Mouse (Mus musculus) testis, adult 2 months (tissue): ENCODE results near the gene Mcrip1. TPM values are rescaled to one million over a fixed set of nuclear protein-coding genes. Genes with fewer than 3 reads are reported as not detected.
"Not testable (repeated sequence)": the region's sequence is repeated elsewhere in the genome, so short reads cannot be mapped to it uniquely, and the experiment has no call there.

ENCODE experiments used
- H3K27ac ChIP-seq: fragments of 200-500 bp; 2 replicates; pipeline ENCODE4 v1.5.1; 2012; ENCODE audit warnings: low read depth, low read length; ENCODE audit not compliant: control insufficient read depth, insufficient read depth
- H3K27me3 ChIP-seq: fragments of 200-500 bp; 2 replicates; pipeline ENCODE4 v1.6.1; 2012; ENCODE audit warnings: mild to moderate bottlenecking, low read length, moderate library complexity; ENCODE audit not compliant: control insufficient read depth, insufficient read depth
- H3K36me3 ChIP-seq: fragments of 200-500 bp; 2 replicates; pipeline ENCODE4 v1.6.1; 2012; ENCODE audit warnings: mild to moderate bottlenecking, low read length; ENCODE audit not compliant: control insufficient read depth, insufficient read depth
- H3K4me1 ChIP-seq: fragments of 200-500 bp; 2 replicates; pipeline ENCODE4 v1.6.1; 2012; ENCODE audit warnings: low read length; ENCODE audit not compliant: control insufficient read depth, insufficient read depth
- H3K4me3 ChIP-seq: fragments of 200-500 bp; 2 replicates; pipeline ENCODE4 v1.5.1; 2012; ENCODE audit warnings: low read depth, mild to moderate bottlenecking, low read length, moderate library complexity, mixed read lengths; ENCODE audit not compliant: control insufficient read depth
- CTCF ChIP-seq: fragments of 200-500 bp; IDR thresholded peaks from 2 replicates; pipeline ENCODE4 v1.5.1; 2012; ENCODE audit warnings: low read depth, mild to moderate bottlenecking, inconsistent platforms, low read length, moderate library complexity; ENCODE audit not compliant: control insufficient read depth, insufficient read depth, insufficient replicate concordance
- POLR2A ChIP-seq: fragments of 200-500 bp; IDR thresholded peaks from 2 replicates; pipeline ENCODE4 v1.6.1; 2012; ENCODE audit warnings: low read depth, mild to moderate bottlenecking, inconsistent platforms, low read length, moderate library complexity; ENCODE audit not compliant: control insufficient read depth
- polyA plus RNA-seq: library from polyadenylated mRNA; depleted of rRNA; stranded (reverse); fragments of >200 nt; gene quantifications from 2 replicates; pipeline ENCODE4 v1.2.3, GENCODE M21; 2012; rRNA removed

The Mcrip1 gene
- 196 and 204 TPM in 2 replicates for polyA plus RNA-seq

DNA sequence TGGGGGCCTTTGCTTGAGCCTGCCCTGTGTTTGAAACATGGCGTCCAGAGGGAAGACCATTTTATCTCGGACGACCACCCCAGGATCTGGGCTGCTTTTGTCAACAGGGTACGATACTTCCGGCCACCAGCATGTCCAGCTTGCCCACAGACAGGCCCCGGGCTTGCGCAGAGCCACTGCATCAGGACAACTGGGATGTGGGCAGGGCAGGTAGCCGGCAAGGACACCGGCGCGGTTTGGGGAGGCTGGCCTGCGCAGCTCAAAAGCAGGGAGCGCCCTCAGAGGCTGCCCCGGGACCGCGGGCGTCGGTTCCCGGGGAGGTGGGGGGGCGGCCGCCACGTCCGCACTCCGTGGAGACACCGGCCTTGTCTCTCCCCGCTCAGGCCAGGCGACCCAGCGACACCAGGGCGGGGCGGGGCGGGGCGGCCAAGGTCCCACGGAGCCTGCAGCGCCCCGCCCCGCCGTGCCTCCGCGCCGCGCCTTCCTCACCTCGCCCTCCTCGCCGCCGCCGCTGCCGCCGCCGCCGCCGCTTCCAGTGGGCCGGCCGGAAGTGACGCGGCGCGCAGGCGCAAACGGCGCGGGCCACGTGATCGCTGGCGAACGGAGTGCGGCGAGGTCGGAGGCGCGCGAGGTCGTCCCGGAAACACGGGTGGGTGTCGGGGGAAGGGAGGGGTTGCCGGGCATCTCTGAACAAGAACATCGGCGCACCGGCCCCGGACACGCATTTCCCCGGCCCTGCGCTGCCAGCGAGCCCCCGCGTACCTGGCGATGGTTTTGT, at the start of gene Mcrip1:
TSS of gene Mcrip1 (minus strand) at position 560 of the 778 bp plus-strand sequence.
- peak within 1 kb of the TSS; percentile 89 for H3K27ac ChIP-seq
- no peak for TF ChIP-seq CTCF
- peak; percentile 72 for TF ChIP-seq POLR2A
- H3K4me3 ChIP-seq = peak within 1 kb of the TSS; percentile 98
- H3K36me3 ChIP-seq = no peaks in the 10 kb centered on the region
- no peaks in the 10 kb centered on the region for H3K27me3 ChIP-seq
- peaks cover 14% of the 10 kb centered on the region for H3K4me1 ChIP-seq

DNA sequence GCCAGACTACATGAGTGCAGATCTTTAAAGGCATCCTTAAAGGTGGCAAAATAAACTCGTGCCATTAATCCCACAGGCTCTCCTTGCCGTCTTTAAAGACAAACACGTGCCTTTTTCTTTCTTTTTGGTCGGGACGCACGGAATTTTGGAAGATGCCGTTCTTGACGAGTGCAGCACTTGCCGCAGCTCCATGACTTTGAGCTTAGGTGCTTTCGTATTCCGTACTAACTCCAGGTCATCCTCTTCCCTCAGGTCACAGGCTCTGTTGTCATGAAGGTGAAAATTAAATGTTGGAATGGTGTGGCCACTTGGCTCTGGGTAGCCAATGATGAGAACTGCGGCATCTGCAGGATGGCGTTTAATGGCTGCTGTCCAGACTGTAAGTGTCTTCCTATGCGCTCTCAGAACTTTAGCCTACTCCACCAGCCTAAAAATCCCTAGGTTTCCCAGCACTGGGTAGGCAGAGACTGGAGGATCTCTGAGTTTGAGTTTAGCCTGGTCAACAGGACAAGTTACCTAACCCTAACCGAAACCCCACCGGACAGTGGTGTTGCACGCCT, 49.5 kb upstream of the Mcrip1 start:
- H3K36me3 ChIP-seq = peaks cover 4% of the 10 kb centered on the region; the same call in 1 of the 2 replicates

DNA sequence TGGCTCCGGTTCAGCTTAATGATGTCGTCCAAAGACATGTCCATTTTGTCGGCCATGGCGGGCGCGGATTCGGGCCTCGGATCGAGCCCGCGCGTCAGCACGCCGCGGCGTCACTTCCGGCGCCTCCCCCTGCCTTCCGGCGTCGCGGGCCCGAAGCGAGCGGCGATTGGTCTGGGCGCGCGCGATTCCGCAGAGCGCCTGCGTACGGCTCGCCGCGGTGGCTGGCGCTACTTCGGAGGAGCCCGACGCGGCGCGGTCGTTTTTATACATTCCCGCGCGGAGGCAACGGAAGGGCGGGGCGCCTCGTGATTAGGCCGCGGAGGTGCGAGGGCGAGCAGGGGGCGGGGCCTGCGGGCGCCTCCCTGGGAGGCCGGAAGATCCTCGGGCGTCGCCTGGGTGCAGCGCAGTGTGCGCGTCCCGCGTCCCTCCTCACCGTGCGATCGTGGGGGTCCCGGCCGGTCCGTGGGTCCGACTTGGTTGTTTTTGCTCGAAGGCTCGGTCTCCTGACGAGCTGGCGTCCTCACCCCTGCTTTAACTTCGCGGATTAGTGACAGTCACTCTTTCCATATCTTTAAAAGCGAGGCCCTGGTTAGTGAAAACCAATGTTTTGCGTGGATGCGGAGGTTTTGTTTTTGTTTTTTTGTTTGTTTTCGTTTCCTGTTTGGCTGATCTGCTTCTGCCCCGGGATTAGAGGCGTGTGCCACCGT, 48.9 kb upstream of the Mcrip1 start, which contains the start of the genes Alyref and Anapc11:
TSS of gene Alyref (minus strand) at position 83 of the 707 bp plus-strand sequence.
TSS of gene Anapc11 (plus strand) at position 139 of the 707 bp plus-strand sequence.
- Histone ChIP-seq H3K27ac (peak within 1 kb of the TSS; percentile 89), H3K4me1 (peaks cover 12% of the 10 kb centered on the region), H3K36me3 (peaks cover 4% of the 10 kb centered on the region; the same call in 1 of the 2 replicates), H3K27me3 (no peaks in the 10 kb centered on the region), H3K4me3 (peak within 1 kb of the TSS; percentile 93)
- TF ChIP-seq POLR2A = peak; percentile 72
- no peak for TF ChIP-seq CTCF

More for the DNA sequence above, 49.5 kb upstream of the Mcrip1 start:
- H3K4me3 ChIP-seq = peak overlapping the region; percentile 93
- TF ChIP-seq POLR2A = no peak
- TF ChIP-seq CTCF = no peak
- peaks cover 12% of the 10 kb centered on the region for H3K4me1 ChIP-seq
- peak overlapping the region; percentile 89; the same call in 1 of the 2 replicates for H3K27ac ChIP-seq
- H3K27me3 ChIP-seq = no peaks in the 10 kb centered on the region

GRCm38 (mm10) chr11:120597240-120598235, 48.0 kb upstream of the Mcrip1 start:
- Histone ChIP-seq H3K4me3 (peak overlapping the region; percentile 93), H3K27me3 (no peaks in the 10 kb centered on the region), H3K36me3 (peaks cover 2% of the 10 kb centered on the region; the same call in 1 of the 2 replicates), H3K4me1 (peaks cover 12% of the 10 kb centered on the region), H3K27ac (peak overlapping the region; percentile 75)
- TF ChIP-seq POLR2A = no peak
- no peak for TF ChIP-seq CTCF

GRCm38 (mm10) chr11:120588531-120588930, 39.0 kb upstream of the Mcrip1 start:
- H3K27ac ChIP-seq = no peak overlapping the region
- TF ChIP-seq CTCF (no peak), POLR2A (no peak)
- H3K4me3 ChIP-seq = no peak overlapping the region
- peaks cover 4% of the 10 kb centered on the region for H3K36me3 ChIP-seq
- H3K27me3 ChIP-seq = no peaks in the 10 kb centered on the region
- no peaks in the 10 kb centered on the region for H3K4me1 ChIP-seq

DNA sequence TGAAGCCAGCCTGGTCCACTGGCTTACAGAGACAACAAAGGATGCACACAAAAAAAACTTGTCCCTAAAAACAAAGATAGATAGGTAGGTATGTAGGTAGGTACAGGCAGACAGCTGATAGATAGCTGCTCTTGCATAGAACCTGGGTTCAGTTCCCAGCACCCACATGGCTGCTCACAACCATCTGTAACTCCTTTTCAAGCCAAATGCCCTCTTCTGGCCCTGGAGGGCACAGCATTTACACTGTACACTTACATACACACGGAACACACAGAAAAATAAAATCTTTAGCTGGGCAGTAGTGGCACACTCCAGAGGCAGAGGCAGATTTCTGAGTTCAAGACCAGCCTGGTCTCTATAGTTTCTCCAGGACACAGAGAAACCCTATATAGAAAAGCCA, 34.4 kb upstream of the Mcrip1 start:
- Histone ChIP-seq H3K4me1 (peaks cover 18% of the 10 kb centered on the region), H3K36me3 (peaks cover 3% of the 10 kb centered on the region), H3K27ac (no peak overlapping the region), H3K27me3 (no peaks in the 10 kb centered on the region), H3K4me3 (no peak overlapping the region)
- TF ChIP-seq POLR2A (no peak), CTCF (no peak)

DNA sequence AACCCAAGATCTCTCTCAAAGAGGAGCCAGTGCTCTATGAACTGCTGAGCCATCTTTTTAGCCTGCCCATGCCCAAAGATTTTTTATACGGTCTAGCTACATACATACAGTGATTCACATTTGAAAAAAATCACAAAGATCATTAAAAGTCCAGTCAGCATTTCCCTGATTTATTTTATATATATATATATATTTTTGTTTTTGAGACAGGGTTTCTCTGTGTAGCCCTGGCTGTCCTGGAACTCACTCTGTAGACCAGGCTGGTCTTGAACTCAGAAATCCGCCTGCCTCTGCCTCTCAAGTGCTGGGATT, 33.4 kb upstream of the Mcrip1 start:
- H3K27me3 ChIP-seq, H3K4me3 ChIP-seq, H3K36me3 ChIP-seq, H3K27ac ChIP-seq: not testable (repeated sequence)
- H3K4me1 ChIP-seq = peaks cover 18% of the 10 kb centered on the region
